Mouse (Mus musculus) cerebellum, adult 9-10 months (tissue): ENCODE data around the gene Slc8b1.
A peak's percentile ranks its signal among the peaks of the same experiment; 100 is the strongest.

ENCODE experiments used
- DNase-seq: peaks from one replicate; pipeline ENCODE4 v3.0.0; 2022

Slc8b1 gene

GRCm38 (mm10) chr5:120534071-120534685 is 23.2 kb downstream of the Slc8b1 start:
- DNase-seq: no peak

DNA sequence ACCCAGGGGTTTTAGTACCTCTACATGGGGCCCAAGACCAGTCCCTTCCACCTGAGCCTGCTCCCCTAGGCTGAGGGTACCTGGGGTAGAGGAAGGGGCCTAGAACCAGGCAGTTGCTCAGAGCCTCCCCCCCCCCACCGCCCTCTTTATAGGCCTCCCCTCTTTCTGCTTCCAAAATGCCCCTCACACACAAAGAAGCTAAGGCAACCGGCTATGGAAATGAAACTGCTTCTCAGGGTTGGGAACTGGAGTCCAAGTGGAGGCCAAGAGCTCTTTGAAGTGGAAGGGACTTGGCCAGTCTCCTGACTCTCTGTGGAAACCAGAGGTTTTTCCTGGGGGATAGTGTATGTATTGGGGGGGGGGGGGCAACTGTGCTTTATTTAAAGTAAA is 23.7 kb downstream of the Slc8b1 start:
- DNase-seq: no peak

GRCm38 (mm10) chr5:120536046-120536445 is 25.1 kb downstream of the Slc8b1 start:
- peak; percentile 68 for DNase-seq

GRCm38 (mm10) chr5:120536632-120537031 is 25.7 kb downstream of the Slc8b1 start:
- DNase-seq: no peak

- no peak for DNase-seq
These were observed 37.4 kb downstream of the Slc8b1 start for GRCm38 (mm10) chr5:120548236-120548850.

GRCm38 (mm10) chr5:120550137-120550536 is 39.2 kb downstream of the Slc8b1 start:
- DNase-seq: no peak

DNA sequence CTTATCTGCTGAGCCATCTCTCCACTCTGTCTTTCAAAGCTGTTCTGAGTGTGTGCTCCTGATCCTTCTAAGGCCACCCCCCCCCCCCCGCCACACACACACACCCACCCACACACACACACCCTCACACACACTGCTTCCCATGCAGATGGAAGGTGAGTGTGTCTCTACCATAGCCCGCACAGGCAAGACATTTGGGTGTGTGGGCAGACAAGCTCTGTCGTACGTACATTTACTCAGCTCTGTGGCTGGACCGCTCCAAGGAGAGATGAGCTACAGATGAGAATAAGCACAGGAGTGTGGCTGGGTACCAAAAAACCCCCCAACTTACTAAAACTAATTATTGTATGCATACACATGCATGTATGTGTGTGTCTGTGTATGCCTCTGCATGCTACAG is 39.7 kb downstream of the Slc8b1 start:
- DNase-seq: no peak

DNA sequence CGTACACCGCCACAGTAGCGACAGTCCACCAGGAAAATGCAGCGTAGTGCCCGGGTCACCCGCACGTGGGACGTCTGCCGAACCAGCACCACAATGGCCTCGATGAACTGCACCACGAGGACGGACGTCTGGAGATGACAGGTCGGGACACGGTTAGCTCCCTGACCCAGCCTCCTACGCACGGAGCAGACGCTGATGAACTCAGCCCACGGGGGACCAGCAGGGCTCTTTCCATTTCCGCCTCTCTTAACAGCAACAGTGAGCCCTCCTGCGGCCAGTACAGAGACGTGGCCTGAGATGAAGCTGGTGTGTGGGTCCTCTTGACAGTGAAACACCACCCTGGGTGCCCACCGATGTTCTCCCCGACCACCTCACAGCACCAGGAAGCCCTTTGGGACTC is 44.9 kb downstream of the Slc8b1 start:
- no peak for DNase-seq

GRCm38 (mm10) chr5:120558041-120558440 is 47.1 kb downstream of the Slc8b1 start:
- DNase-seq: peak; percentile 56

- DNase-seq: no peak
These were observed 47.8 kb downstream of the Slc8b1 start for GRCm38 (mm10) chr5:120558762-120559161.

GRCm38 (mm10) chr5:120560129-120560615 is 49.2 kb downstream of the Slc8b1 start:
- DNase-seq: peak; percentile 73

- peak; percentile 85 for DNase-seq
These were observed 49.8 kb downstream of the Slc8b1 start for GRCm38 (mm10) chr5:120560616-120561311.

GRCm38 (mm10) chr5:120562956-120563913 is 52.3 kb downstream of the Slc8b1 start:
- peak; percentile 61 for DNase-seq

DNA sequence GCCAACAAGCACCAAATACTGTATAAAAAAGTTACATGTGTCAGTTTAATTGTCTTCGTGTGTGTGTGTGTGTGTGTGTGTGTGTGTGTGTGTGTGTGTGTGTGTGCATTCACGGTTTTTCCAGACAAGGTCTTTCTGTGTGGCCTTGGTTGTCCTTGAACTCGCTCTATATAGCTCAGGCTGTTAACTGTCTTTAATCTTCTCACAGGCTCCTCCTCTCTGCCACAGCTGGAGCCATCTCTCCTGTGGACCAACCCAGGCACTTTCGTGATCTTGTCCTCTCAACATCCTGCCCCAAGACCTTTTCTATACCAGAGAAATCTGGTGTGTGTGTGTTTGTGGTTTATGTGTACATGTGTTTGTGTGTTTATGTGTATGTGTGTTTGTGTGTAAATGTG is 52.9 kb downstream of the Slc8b1 start:
- DNase-seq: peak; percentile 43

GRCm38 (mm10) chr5:120565171-120565905 is 54.4 kb downstream of the Slc8b1 start:
- DNase-seq: peak; percentile 71

- DNase-seq: peak; percentile 95
These were observed 55.1 kb downstream of the Slc8b1 start for GRCm38 (mm10) chr5:120566101-120566500.

GRCm38 (mm10) chr5:120566681-120567252 is 55.8 kb downstream of the Slc8b1 start:
- DNase-seq: peak; percentile 78

DNA sequence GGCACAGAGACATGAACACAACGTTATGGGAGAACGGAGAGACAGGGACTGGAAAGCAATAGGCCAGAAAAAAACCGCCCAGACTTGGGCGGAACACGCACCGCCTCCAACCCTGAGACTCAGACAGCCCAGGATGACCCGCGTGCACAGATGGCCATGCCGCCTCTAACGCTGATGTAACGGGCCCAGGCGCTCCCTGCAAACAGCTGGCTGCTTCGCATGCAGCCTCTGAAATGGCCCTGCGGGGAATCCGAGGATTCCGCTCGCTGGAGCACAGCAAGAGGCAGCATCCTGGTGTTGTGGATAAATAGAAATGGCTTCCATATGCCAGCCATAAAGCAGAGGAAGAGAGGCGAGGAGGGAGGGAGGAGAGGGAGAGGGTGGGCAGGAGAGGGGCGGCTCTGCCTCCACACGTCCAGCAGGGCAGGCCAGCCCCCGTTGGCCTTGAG is 56.3 kb downstream of the Slc8b1 start:
- no peak for DNase-seq

DNA sequence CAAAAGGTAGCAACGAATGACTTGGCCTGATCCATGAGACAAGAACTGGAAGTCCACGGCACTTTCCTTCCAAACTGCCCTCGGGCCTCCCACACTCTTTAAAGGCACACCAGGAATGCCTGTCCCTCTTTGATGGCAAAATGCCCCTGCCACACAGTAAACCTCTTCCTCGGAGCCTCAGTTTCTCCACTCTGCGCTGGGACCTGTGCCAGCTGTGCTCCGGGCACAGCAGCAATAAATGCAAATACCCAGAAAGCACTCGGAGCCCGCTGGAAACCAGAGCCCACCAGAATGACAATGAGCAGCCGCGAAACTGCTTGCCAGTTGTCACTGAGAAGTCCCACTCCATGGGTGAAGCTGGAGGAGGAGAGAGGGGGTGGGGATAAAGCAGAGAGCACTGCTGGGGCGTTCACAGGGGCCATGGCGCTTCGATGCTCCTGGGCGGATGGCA is 56.8 kb downstream of the Slc8b1 start:
- peak; percentile 74 for DNase-seq

GRCm38 (mm10) chr5:120568336-120568768 is 57.4 kb downstream of the Slc8b1 start:
- peak; percentile 79 for DNase-seq

GRCm38 (mm10) chr5:120568964-120569363 is 58.0 kb downstream of the Slc8b1 start:
- DNase-seq: no peak
